Mouse (Mus musculus) lung, adult 2 months (tissue): ENCODE measurements around the gene Pofut2. TPM values are rescaled to one million over a fixed set of nuclear protein-coding genes. Genes with fewer than 3 reads are reported as not detected.

Source experiments
- DNase-seq: peaks from one replicate; pipeline ENCODE4 v3.0.0; 2022
- H3K4me1 ChIP-seq: fragments of 200-500 bp; 2 replicates; pipeline ENCODE4 v1.6.1; 2011; ENCODE audit warnings: low read length; ENCODE audit not compliant: control insufficient read depth, insufficient read depth
- H3K4me3 ChIP-seq: fragments of 200-500 bp; replicated peaks from 2 replicates; pipeline ENCODE3; 2011; ENCODE audit warnings: low read depth, mild to moderate bottlenecking, control low read depth, low read length; ENCODE audit errors: extremely low read depth
- CTCF ChIP-seq: fragments of 200-500 bp; IDR thresholded peaks from 2 replicates; pipeline ENCODE4 v1.5.1; 2011; ENCODE audit warnings: mild to moderate bottlenecking, low read length, control low read depth; ENCODE audit not compliant: insufficient read depth
- POLR2A ChIP-seq: fragments of 200-500 bp; IDR thresholded peaks from 2 replicates; pipeline ENCODE4 v1.6.1; 2011; ENCODE audit warnings: low read depth, mild to moderate bottlenecking, control low read depth, low read length, borderline replicate concordance; ENCODE audit errors: extremely low read depth
- WGBS: fragments of 180-500 bp; shearing (Covaris S2); methylation state at CpG from one replicate; pipeline ENCODE4 v1.1.7; 2018; 5-methylcytosine and 5-hydroxymethylcytosine counted together
- polyA plus RNA-seq: library from polyadenylated mRNA; depleted of rRNA; stranded (reverse); fragments of >200 nt; gene quantifications from 2 replicates; pipeline ENCODE4 v1.2.3, GENCODE M21; 2012

Gene Pofut2
- polyA plus RNA-seq, 1 experiment, result 81.3 TPM

DNA sequence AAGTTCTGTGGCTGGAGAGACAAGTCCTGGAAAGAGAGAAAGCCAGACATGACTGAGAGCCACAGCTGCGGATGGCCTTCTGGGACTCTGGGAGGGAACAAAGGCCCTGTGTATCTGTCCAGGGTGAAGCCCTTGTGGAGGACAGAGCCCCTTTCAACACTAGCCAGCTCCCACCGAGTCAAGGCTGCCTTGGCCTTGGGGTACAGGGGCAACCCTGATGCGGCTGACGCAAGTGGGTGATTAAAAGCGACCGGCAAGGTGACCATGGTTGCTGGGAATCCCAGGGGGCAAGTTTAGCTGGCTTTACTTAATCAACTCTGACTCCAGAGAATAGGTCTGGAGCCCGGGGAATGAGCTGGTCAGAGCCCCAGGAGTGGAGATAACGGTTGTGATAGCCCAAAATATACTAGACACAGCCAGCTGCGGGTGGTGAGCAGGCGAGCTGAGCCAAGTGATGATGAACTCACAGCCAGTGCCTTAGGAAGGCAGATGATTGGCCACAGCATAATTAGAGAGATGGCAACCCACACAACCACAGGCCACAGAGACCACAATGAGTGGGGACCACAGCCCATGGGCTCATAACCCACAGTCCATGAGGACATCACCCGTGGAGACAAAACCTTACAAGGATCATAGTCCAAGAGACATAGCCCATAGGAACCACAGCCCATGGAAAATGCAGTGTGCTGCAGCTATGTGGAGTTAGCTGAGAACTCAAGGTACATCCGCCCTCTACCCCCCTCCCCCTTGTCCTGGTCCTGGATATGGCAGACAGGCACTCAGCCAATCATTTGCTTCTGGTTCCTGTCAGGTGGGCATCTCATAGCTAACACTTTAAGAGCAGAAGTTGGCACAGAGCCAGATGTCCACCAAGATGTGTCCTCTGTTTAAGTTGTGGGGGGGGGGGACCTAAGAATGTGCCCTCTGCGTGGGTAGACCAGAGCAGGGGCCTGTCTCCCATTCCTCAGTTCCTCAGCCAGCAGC lies 29.1 kb upstream of the Pofut2 start:
- H3K4me3 ChIP-seq, result no peak overlapping the region
- DNase-seq, result no peak
- WGBS, result 74% methylated on average over 13 of the region's 13 CpGs
- TF ChIP-seq CTCF (no peak), POLR2A (no peak)
- peaks cover 3% of the 10 kb centered on the region; the same call in 1 of the 2 replicates for H3K4me1 ChIP-seq

DNA sequence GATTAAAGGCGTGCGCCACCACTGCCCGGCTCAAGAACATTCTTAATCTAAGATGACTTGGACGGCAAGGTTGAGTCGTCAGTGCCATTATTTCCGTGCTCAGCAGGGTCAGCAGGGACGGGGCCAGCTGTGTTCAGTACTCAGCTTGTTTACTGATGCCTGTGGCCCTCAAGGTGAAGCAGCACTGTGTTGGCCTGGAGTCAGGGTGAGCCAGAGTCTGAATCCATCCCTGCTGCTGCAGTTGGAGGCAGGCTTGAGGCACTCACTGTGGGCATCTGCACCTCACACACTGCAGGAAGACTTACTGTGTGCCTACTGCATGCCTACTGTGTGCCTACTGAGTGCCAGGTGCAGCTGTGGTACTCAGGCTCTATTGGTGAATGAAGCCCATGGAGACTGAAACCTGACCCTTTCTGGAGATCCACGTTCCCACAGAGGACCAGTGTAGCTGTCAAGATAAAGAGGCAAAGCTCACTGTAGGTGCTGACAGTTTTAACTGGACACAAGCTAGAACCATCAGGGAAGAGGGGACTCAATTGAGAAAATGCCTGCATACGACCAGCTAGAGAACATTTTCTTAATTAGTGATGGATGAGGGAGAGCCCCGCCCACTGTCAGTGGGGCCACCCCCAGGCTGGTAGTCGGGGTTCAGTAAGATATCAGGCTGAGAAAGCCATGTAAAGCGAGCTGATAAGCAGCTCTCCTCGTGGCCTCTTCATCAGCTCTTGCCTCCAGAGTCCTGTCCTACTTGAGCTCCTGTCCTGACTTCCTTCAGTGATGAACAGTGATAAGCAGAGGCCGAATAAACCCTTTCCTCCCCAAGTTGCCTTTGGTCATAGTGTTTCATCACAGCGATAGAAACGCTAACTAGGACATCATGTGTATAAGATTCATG lies 26.9 kb upstream of the Pofut2 start:
- no peak for DNase-seq
- Histone ChIP-seq H3K4me3 (no peak overlapping the region), H3K4me1 (no peaks in the 10 kb centered on the region)
- 64% methylated on average over 16 of the region's 16 CpGs for WGBS
- TF ChIP-seq CTCF, result no peak
- no peak for TF ChIP-seq POLR2A

DNA sequence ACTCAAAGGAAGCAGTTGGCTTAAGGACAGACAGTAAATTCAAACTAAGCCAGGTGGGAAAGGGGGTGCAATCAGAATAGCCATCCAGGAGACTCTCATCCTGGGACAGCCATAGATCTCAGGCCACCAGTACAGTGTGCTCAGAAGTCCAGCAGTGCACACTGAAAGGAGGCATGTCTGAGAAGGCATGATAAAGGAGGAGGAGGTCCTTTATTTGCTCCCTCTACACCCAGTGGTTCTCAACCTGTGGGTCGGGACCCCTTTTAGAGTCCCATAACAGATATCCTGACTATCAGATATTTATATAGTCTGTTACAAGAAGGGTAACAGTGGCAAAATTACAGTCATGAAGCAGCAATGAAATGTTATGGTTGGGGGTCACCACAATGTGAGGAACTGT lies 25.8 kb upstream of the Pofut2 start:
- 97% methylated on average over 1 of the region's 1 CpGs for WGBS
- TF ChIP-seq CTCF, result no peak
- TF ChIP-seq POLR2A, result no peak
- Histone ChIP-seq H3K4me1 (no peaks in the 10 kb centered on the region), H3K4me3 (no peak overlapping the region)
- DNase-seq, result no peak

DNA sequence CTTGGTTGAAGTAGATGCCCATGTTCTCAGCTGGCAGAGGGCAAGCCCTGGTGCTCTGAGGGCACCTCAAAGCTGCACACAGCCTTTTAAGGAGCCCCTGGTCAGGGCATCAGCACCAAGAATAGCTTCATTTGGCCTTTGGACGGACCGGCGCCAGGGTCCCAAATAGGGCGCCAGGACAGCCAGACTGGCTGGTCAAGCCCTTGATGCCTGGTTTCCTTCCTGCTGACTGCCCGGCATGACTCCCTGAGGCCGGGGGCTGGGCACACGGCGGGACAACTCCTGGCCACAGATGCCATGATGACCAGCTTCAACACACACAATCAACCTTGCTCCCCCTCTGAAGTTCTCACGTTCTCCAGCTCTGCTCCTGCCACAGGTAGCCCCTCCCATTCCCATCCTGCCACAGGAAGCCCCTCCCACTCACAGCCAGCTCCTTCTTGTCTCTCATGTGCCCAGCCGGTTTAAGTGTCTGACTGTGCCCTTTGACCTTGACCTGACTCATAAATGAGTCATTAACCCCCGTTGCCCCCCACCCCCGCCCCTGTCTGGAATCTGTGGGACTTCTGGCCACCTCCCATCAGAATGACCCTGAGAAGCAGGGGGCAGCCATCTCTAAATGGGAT lies 23.9 kb upstream of the Pofut2 start:
- no peak for DNase-seq
- 45% methylated on average over 12 of the region's 12 CpGs for WGBS

DNA sequence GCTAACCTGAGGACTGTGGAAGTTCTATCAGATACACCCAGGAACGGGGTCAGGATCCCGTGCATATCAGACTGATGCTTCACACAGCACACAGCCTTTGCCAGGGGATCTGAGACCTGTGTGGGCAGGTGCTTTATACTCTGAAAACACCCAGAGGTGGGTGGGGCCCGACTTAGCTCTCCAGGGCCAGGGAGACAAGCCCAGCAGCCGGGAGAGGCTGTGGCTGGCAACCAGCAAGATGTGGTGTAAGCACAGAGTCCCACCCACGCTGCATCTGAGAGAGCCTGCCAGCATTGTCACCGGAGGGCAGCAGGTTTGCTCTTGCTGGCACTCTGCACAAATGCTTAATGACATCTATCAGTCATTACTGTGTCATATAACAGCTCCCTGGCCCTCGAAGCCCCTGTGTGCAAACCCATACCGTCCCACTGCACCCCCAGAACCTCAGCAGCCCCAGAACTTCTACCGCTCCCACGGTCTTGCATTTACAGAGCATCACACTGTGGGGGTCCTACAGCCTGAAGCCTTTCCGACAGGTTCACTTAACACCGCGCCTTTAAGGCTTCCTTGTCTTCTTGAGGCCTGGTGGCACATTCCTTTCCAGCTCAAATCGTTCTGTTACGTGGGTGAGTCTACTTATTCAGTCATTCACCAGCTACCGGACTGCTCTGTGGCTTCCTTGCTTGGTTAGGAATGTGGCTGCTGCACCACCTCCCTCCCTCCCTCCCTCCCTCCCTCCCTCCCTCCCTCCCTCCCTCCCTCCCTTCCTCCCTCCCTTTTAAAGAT lies 21.0 kb upstream of the Pofut2 start:
- DNase-seq, result no peak
- no peak for TF ChIP-seq CTCF
- TF ChIP-seq POLR2A, result no peak
- H3K4me3 ChIP-seq, result no peak overlapping the region
- WGBS, result 57% methylated on average over 16 of the region's 16 CpGs
- H3K4me1 ChIP-seq, result no peaks in the 10 kb centered on the region; the same call in 1 of the 2 replicates

More for the DNA sequence above, 23.9 kb upstream of the Pofut2 start:
- H3K4me1 ChIP-seq, result no peaks in the 10 kb centered on the region
- TF ChIP-seq POLR2A (no peak), CTCF (no peak)
- H3K4me3 ChIP-seq, result no peak overlapping the region

DNA sequence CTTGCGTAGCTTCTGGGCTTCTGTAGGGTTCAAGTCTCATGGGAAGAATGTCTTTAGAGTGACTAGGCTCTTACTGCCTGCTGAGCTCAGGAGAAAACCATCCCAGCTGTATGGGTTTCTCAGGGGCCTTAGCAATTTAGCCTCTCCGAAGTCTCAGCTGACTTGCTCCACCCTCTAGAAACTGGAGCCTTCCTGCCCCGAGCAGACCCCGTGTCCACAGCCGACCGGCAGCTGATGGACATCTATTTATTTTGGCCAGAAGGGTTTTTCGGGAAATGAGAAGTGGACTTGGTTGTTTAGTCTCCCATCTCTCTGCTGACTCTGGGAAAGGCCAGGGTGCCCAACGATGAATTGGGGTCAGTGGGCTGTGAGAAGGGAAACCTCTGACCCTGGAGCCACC lies 18.3 kb upstream of the Pofut2 start:
- peaks cover 3% of the 10 kb centered on the region; the same call in 1 of the 2 replicates for H3K4me1 ChIP-seq
- H3K4me3 ChIP-seq, result no peak overlapping the region
- WGBS, result 67% methylated on average over 8 of the region's 8 CpGs
- TF ChIP-seq CTCF, result no peak
- TF ChIP-seq POLR2A, result no peak
- no peak for DNase-seq

DNA sequence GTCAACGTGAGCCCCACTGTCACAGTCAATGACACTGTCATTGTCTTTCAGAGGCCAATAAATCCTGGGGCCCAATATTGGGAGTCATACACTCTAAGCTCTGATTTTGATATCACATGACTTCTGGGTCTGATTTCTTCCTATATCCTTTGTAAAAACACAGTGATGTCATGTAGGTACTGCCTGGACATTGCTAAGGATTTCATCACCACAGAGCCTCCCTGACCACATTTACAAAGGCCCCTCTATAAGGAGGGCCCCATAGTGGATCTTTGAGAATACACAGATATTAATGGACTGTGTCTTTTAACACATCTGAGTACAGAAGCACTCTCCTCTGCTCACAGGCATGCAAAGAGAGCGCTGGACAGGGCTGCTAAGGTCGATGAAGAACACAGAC lies 16.6 kb upstream of the Pofut2 start:
- TF ChIP-seq CTCF, result no peak
- TF ChIP-seq POLR2A, result no peak
- Histone ChIP-seq H3K4me3 (no peak overlapping the region), H3K4me1 (peaks cover 3% of the 10 kb centered on the region; the same call in 1 of the 2 replicates)
- no peak for DNase-seq
- 85% methylated on average over 3 of the region's 3 CpGs for WGBS

DNA sequence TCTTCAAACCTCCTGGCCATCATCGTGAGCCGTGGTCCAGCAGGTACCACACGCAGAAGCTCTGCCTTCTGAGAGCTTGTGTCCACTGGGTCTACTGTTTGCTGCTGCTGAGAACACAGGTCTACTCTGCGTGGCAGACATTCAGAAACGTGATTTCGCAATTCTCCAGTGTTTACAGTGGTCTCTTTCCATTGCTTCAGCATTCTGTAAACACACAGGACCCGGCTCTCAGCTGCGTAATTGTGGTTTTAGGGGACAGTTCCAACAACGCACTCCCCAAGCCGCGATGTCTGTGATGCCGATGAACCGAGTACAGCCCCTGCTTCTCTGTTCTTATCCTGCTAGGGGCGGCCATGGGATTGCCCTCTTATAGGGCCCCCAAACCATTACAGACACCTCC lies 16.1 kb upstream of the Pofut2 start:
- WGBS, result 48% methylated on average over 14 of the region's 14 CpGs
- DNase-seq, result no peak
- no peak for TF ChIP-seq CTCF
- no peak for TF ChIP-seq POLR2A
- H3K4me1 ChIP-seq, result peaks cover 3% of the 10 kb centered on the region; the same call in 1 of the 2 replicates
- no peak overlapping the region for H3K4me3 ChIP-seq
